Comparison of ENCODE assay signal across 12 mouse cellular contexts in genomic region chr5:65102641-65103042, GRCm38 (mm10). TPM values are rescaled to one million over a fixed set of nuclear protein-coding genes. Genes with fewer than 3 reads are reported as not detected.
DNase-seq lines count a peak whose midpoint lies in the region; ATAC-seq and TF ChIP-seq lines count a peak whose summit lies in the region.
"Had no signal": no experiment of that assay in that cellular context is flagged by ENCODE, and none has a peak within 500 bp of the region (broad histone marks: within the 10 kb centered on the region; RNA-seq: fewer than 3 reads in every experiment).

No protein-coding gene starts in this region.

- no peak for TF ChIP-seq CTCF in stomach, postnatal 0 days (IDR thresholded peaks at IDR 0.05; ENCODE audit: low read depth)

- peaks cover 16% of the 10 kb centered on the region for H3K4me1 ChIP-seq in heart, embryonic 15.5 days (replicated peaks)
- H3K4me1 ChIP-seq in stomach, postnatal 0 days (replicated peaks; ENCODE audit: control insufficient read depth, insufficient read depth): no peaks in the 10 kb centered on the region

- H3K9me3 ChIP-seq in heart, embryonic 15.5 days (replicated peaks): no peaks in the 10 kb centered on the region
- no peaks in the 10 kb centered on the region for H3K9me3 ChIP-seq in stomach, postnatal 0 days (ENCODE audit: control insufficient read depth, low read length)

- ATAC-seq in heart, embryonic 15.5 days (replicated peaks; ENCODE audit: insufficient number of reproducible peaks, insufficient read depth, low FRiP score, low read depth): no peak
- peak; percentile 57 for ATAC-seq in inflammation-experienced regulatory T-cells, adult 6 months
- peak; percentile 50 for ATAC-seq in neutrophil, adult 5-6 weeks (ENCODE audit: extremely low read depth, insufficient number of reproducible peaks, low FRiP score, poor library complexity, severe bottlenecking)
- no peak for ATAC-seq in stomach, postnatal 0 days (ENCODE audit: low FRiP score, low TSS enrichment)
- ATAC-seq: hindbrain, postnatal 0 days had no signal

- no peak for DNase-seq in heart, postnatal 4 days
- DNase-seq in spleen, postnatal 36 days (ENCODE audit: low spot score in 2 of 2): peak; percentile 26 to 31
- DNase-seq in spleen, postnatal 14 days (ENCODE audit: low spot score in 2 of 2): no peak
- no peak for DNase-seq in adrenal gland, adult 18-20 months (ENCODE audit: low spot score in 2 of 2)
- no peak for DNase-seq in stomach, postnatal 0 days (ENCODE audit: low spot score)
- DNase-seq: cerebellum, adult 8-10 months; right cerebral cortex, postnatal 14 days; thymus, adult 18-20 months had no signal

- H3K36me3 ChIP-seq in heart, embryonic 15.5 days: no peaks in the 10 kb centered on the region
- H3K36me3 ChIP-seq in stomach, postnatal 0 days (ENCODE audit: control insufficient read depth, insufficient read depth, low read length): no peaks in the 10 kb centered on the region

- H3K27ac ChIP-seq in heart, embryonic 15.5 days: no peak overlapping the region
- no peak overlapping the region for H3K27ac ChIP-seq in stomach, postnatal 0 days (replicated peaks)
- H3K27ac ChIP-seq: hindbrain, postnatal 0 days had no signal

- no peak for TF ChIP-seq EP300 in stomach, postnatal 0 days (optimal IDR thresholded peaks at IDR 0.05)

- WGBS in heart, embryonic 15.5 days: 29% methylated on average over 10 of the region's 10 CpGs
- 59% methylated on average over 10 of the region's 10 CpGs for WGBS in stomach, postnatal 0 days

- no peak overlapping the region for H3K9ac ChIP-seq in heart, embryonic 15.5 days
- H3K9ac ChIP-seq in stomach, postnatal 0 days (ENCODE audit: low read length): no peak overlapping the region

- H3K4me3 ChIP-seq in heart, embryonic 15.5 days: no peak overlapping the region
- no peak overlapping the region for H3K4me3 ChIP-seq in stomach, postnatal 0 days (ENCODE audit: low read depth, low read length)

- peak overlapping the region; percentile 18; the same call in 1 of the 2 replicates for H3K4me2 ChIP-seq in heart, embryonic 15.5 days
- no peak overlapping the region for H3K4me2 ChIP-seq in stomach, postnatal 0 days (replicated peaks; ENCODE audit: low read depth)

- no peaks in the 10 kb centered on the region for H3K27me3 ChIP-seq in heart, embryonic 15.5 days
- H3K27me3 ChIP-seq in stomach, postnatal 0 days (ENCODE audit: control insufficient read depth, insufficient read depth, low read length): no peaks in the 10 kb centered on the region

RNA-seq across cellular contexts. Expression of gene Klhl5, which starts 4.7 kb away (rescaled TPM):
- 11.9 and 13.8 TPM in 2 replicates for polyA plus RNA-seq in heart, embryonic 15.5 days (2015; fragmentation: Nextera tagmentation; extraction: Ambion mirVana)
- total RNA-seq in heart, postnatal 4 days (2021): 10 to 100 TPM; 21.5 to 22.8 TPM
- polyA plus RNA-seq in inflammation-experienced regulatory T-cells, adult 6 months (2017; shearing (Covaris generic)): 1 to 10 TPM; 4.0 to 9.7 (median 9.1) TPM
- total RNA-seq in neutrophil, adult 5-6 weeks (2017): 24.7 and 29.1 TPM in 2 replicates
- total RNA-seq in adrenal gland, adult 18-20 months (2021): 10 to 100 TPM; 44.1 to 47.7 TPM
- polyA plus RNA-seq in stomach, postnatal 0 days (2015; fragmentation: Nextera tagmentation; extraction: Ambion mirVana): 13.8 and 14.9 TPM in 2 replicates

RNA-seq across cellular contexts. Expression of gene Tmem156, which starts 10.7 kb away (rescaled TPM):
- 0.44 TPM in 1 of 2 replicates, not detected in the other for polyA plus RNA-seq in heart, embryonic 15.5 days (2015; fragmentation: Nextera tagmentation; extraction: Ambion mirVana)
- under 1 TPM; 0.19 to 0.20 TPM for total RNA-seq in heart, postnatal 4 days (2021)
- polyA plus RNA-seq in inflammation-experienced regulatory T-cells, adult 6 months (2017; shearing (Covaris generic)): 10 to 100 TPM; 18.8 to 23.0 (median 21.0) TPM
- 132 and 141 TPM in 2 replicates for total RNA-seq in neutrophil, adult 5-6 weeks (2017)
- total RNA-seq in adrenal gland, adult 18-20 months (2021): under 1 TPM; 0.38 to 0.43 TPM
- polyA plus RNA-seq in stomach, postnatal 0 days (2015; fragmentation: Nextera tagmentation; extraction: Ambion mirVana): 1.1 and 1.6 TPM in 2 replicates

Comparison
In these comparisons a context has a peak if more than half of its experiments do, and no peak if none do; other contexts are left out.
1. DNase-seq: peak in spleen, postnatal 36 days (2 of 2); none in heart, postnatal 4 days (single experiment), spleen, postnatal 14 days (0 of 2), adrenal gland, adult 18-20 months (0 of 2) and stomach, postnatal 0 days (single experiment).
2. ATAC-seq: peak in inflammation-experienced regulatory T-cells, adult 6 months (single experiment) and neutrophil, adult 5-6 weeks (single experiment); none in heart, embryonic 15.5 days (single experiment) and stomach, postnatal 0 days (single experiment).
3. RNA of gene Tmem156, which starts 10.7 kb away (total RNA-seq): 132 to 141 TPM in neutrophil, adult 5-6 weeks; 0.38 to 0.43 TPM in adrenal gland, adult 18-20 months and 0.19 to 0.20 TPM in heart, postnatal 4 days; every median in the first group is over 10 times any median in the second.